Mouse (Mus musculus) liver, embryonic 15.5 days (tissue): ENCODE data around the gene Phldb3. TPM values are rescaled to one million over a fixed set of nuclear protein-coding genes. Genes with fewer than 3 reads are reported as not detected.
A peak's percentile ranks its signal among the peaks of the same experiment; 100 is the strongest.

Experiments
- ATAC-seq: fragments of 200-750 bp; cut with Nextera tagmentation; 2 replicates; pipeline ENCODE4 v1.8.0; 2017; ENCODE audit warnings: moderate number of reproducible peaks, mild to moderate bottlenecking, moderate library complexity; ENCODE audit not compliant: insufficient read depth
- H3K27ac ChIP-seq: fragments of 300-500 bp; sonication (generic); replicated peaks from 2 replicates; pipeline ENCODE4 v1.5.1; 2015; ENCODE audit warnings: mild to moderate bottlenecking, inconsistent platforms
- H3K27me3 ChIP-seq: fragments of 300-500 bp; sonication (generic); 2 replicates; pipeline ENCODE4 v1.6.1; 2015; ENCODE audit warnings: mild to moderate bottlenecking, inconsistent platforms
- H3K36me3 ChIP-seq: fragments of 300-500 bp; sonication (generic); replicated peaks from 2 replicates; pipeline ENCODE4 v1.6.1; 2015; ENCODE audit warnings: moderate library complexity, mild to moderate bottlenecking, inconsistent platforms
- H3K4me1 ChIP-seq: fragments of 300-500 bp; sonication (generic); replicated peaks from 2 replicates; pipeline ENCODE4 v1.6.1; 2015; ENCODE audit warnings: inconsistent platforms
- H3K4me2 ChIP-seq: fragments of 300-500 bp; sonication (generic); 2 replicates; pipeline ENCODE4 v1.6.1; 2015; ENCODE audit warnings: moderate library complexity, mild to moderate bottlenecking, inconsistent platforms
- H3K4me3 ChIP-seq: fragments of 300-500 bp; sonication (generic); replicated peaks from 2 replicates; pipeline ENCODE4 v1.5.1; 2015; ENCODE audit warnings: mild to moderate bottlenecking, inconsistent platforms
- H3K9ac ChIP-seq: fragments of 300-500 bp; sonication (generic); 2 replicates; pipeline ENCODE4 v1.6.1; 2015; ENCODE audit warnings: moderate library complexity, mild to moderate bottlenecking, inconsistent platforms
- H3K9me3 ChIP-seq: fragments of 300-500 bp; sonication (generic); replicated peaks from 2 replicates; pipeline ENCODE4 v1.6.1; 2016; ENCODE audit warnings: inconsistent platforms
- WGBS: fragments of 180-500 bp; shearing (Covaris S2); methylation state at CpG from one replicate; pipeline ENCODE4 v1.1.7; 2015; ENCODE audit warnings: mixed read lengths; ENCODE audit not compliant: insufficient replicate concordance; 5-methylcytosine and 5-hydroxymethylcytosine counted together
- polyA plus RNA-seq: library from polyadenylated mRNA; unstranded; fragments of >200 nt; fragmentation: Nextera tagmentation; extraction: Ambion mirVana; gene quantifications from 2 replicates; pipeline ENCODE4 v1.2.1, GENCODE M21; 2015

The Phldb3 gene
- polyA plus RNA-seq, 1 experiment from 2014 or later = 0.12 TPM

- WGBS = 56% methylated on average over 12 of the region's 12 CpGs
- Histone ChIP-seq H3K36me3 (0 out of 2 replicates have a peak, but pooled peaks cover 12% of the 10 kb centered on the region), H3K9me3 (no peaks in the 10 kb centered on the region), H3K9ac (no peak overlapping the region), H3K4me1 (peaks cover 20% of the 10 kb centered on the region; the same call in 1 of the 2 replicates), H3K27ac (peak overlapping the region; percentile 61; the same call in 1 of the 2 replicates), H3K27me3 (no peaks in the 10 kb centered on the region), H3K4me3 (no peak overlapping the region), H3K4me2 (no peak overlapping the region; the same call in 1 of the 2 replicates)
- ATAC-seq = peak; percentile 63
Observed at GRCm38 (mm10) chr7:24574224-24574796, 36.3 kb upstream of the Phldb3 start.

GRCm38 (mm10) chr7:24577811-24578210, 32.8 kb upstream of the Phldb3 start:
- WGBS = 83% methylated on average over 10 of the region's 10 CpGs

GRCm38 (mm10) chr7:24584876-24585275, 25.7 kb upstream of the Phldb3 start:
- no peak overlapping the region for H3K27ac ChIP-seq
- 75% methylated on average over 6 of the region's 6 CpGs for WGBS
- H3K27me3 ChIP-seq = peaks cover 41% of the 10 kb centered on the region
- H3K4me2 ChIP-seq = no peak overlapping the region
- H3K4me3 ChIP-seq = no peak overlapping the region
- H3K4me1 ChIP-seq = peaks cover 18% of the 10 kb centered on the region
- no peaks in the 10 kb centered on the region for H3K9me3 ChIP-seq
- ATAC-seq = no peak
- H3K36me3 ChIP-seq = no peaks in the 10 kb centered on the region
- H3K9ac ChIP-seq = no peak overlapping the region

More at GRCm38 (mm10) chr7:24577811-24578210, 32.8 kb upstream of the Phldb3 start:
- H3K9ac ChIP-seq = no peak overlapping the region
- no peak overlapping the region for H3K4me3 ChIP-seq
- no peak overlapping the region for H3K27ac ChIP-seq
- no peaks in the 10 kb centered on the region for H3K27me3 ChIP-seq
- H3K4me2 ChIP-seq = no peak overlapping the region
- no peaks in the 10 kb centered on the region for H3K9me3 ChIP-seq
- no peak for ATAC-seq
- H3K36me3 ChIP-seq = no peaks in the 10 kb centered on the region
- peaks cover 14% of the 10 kb centered on the region; the same call in 1 of the 2 replicates for H3K4me1 ChIP-seq

- WGBS = 47% methylated on average over 16 of the region's 16 CpGs
- Histone ChIP-seq H3K27ac (no peak overlapping the region), H3K4me1 (peaks cover 26% of the 10 kb centered on the region), H3K4me2 (no peak overlapping the region), H3K4me3 (no peak overlapping the region), H3K9ac (no peak overlapping the region), H3K27me3 (peaks cover 41% of the 10 kb centered on the region), H3K36me3 (no peaks in the 10 kb centered on the region), H3K9me3 (no peaks in the 10 kb centered on the region)
- no peak for ATAC-seq
Observed at GRCm38 (mm10) chr7:24585995-24586394, 24.6 kb upstream of the Phldb3 start.

GRCm38 (mm10) chr7:24586828-24587227, 23.7 kb upstream of the Phldb3 start:
- ATAC-seq = peak; percentile 55
- peaks cover 41% of the 10 kb centered on the region for H3K27me3 ChIP-seq
- H3K4me1 ChIP-seq = peaks cover 34% of the 10 kb centered on the region
- no peak overlapping the region for H3K27ac ChIP-seq
- 7% methylated on average over 8 of the region's 8 CpGs for WGBS
- H3K36me3 ChIP-seq = no peaks in the 10 kb centered on the region
- peak overlapping the region; percentile 47 for H3K4me3 ChIP-seq
- peak overlapping the region; percentile 73 for H3K4me2 ChIP-seq
- no peaks in the 10 kb centered on the region for H3K9me3 ChIP-seq
- H3K9ac ChIP-seq = no peak overlapping the region

- no peak for ATAC-seq
- Histone ChIP-seq H3K4me3 (peak within 1 kb of the TSS; percentile 47), H3K36me3 (no peaks in the 10 kb centered on the region), H3K9ac (no peak within 1 kb of the TSS), H3K9me3 (no peaks in the 10 kb centered on the region), H3K27me3 (peaks cover 41% of the 10 kb centered on the region), H3K4me2 (peak within 1 kb of the TSS; percentile 73), H3K27ac (no peak within 1 kb of the TSS), H3K4me1 (peaks cover 41% of the 10 kb centered on the region)
- 7% methylated on average over 30 of the region's 30 CpGs for WGBS
Observed at GRCm38 (mm10) chr7:24587330-24588105, 23.0 kb upstream of the Phldb3 start, which contains the start of the genes Ethe1 and Zfp575. TSS of gene Ethe1 (plus strand) at chr7:24587543. TSS of gene Zfp575 (minus strand) at chr7:24587641.

- H3K9ac ChIP-seq = no peak overlapping the region
- no peaks in the 10 kb centered on the region for H3K36me3 ChIP-seq
- ATAC-seq = no peak
- H3K4me3 ChIP-seq = no peak overlapping the region
- no peaks in the 10 kb centered on the region for H3K9me3 ChIP-seq
- 70% methylated on average over 13 of the region's 13 CpGs for WGBS
- H3K4me1 ChIP-seq = peaks cover 50% of the 10 kb centered on the region
- H3K4me2 ChIP-seq = no peak overlapping the region
- peaks cover 41% of the 10 kb centered on the region for H3K27me3 ChIP-seq
- no peak overlapping the region for H3K27ac ChIP-seq
Observed at GRCm38 (mm10) chr7:24588336-24588735, 22.2 kb upstream of the Phldb3 start.

- peak overlapping the region; percentile 48 for H3K27ac ChIP-seq
- peak overlapping the region; percentile 31 for H3K4me2 ChIP-seq
- 0 out of 2 replicates have a peak overlapping the region, but pooled peaks have one; percentile 22 for H3K9ac ChIP-seq
- no peaks in the 10 kb centered on the region for H3K9me3 ChIP-seq
- no peak overlapping the region for H3K4me3 ChIP-seq
- H3K36me3 ChIP-seq = no peaks in the 10 kb centered on the region
- H3K4me1 ChIP-seq = peaks cover 73% of the 10 kb centered on the region
- peaks cover 15% of the 10 kb centered on the region for H3K27me3 ChIP-seq
- ATAC-seq = peak; percentile 63
- 26% methylated on average over 5 of the region's 5 CpGs for WGBS
Observed at GRCm38 (mm10) chr7:24591735-24592134, 18.8 kb upstream of the Phldb3 start.

- peak overlapping the region; percentile 31 for H3K4me2 ChIP-seq
- H3K36me3 ChIP-seq = no peaks in the 10 kb centered on the region
- peaks cover 69% of the 10 kb centered on the region for H3K4me1 ChIP-seq
- 0 out of 2 replicates have a peak overlapping the region, but pooled peaks have one; percentile 22 for H3K9ac ChIP-seq
- H3K27ac ChIP-seq = peak overlapping the region; percentile 48
- WGBS = 39% methylated on average over 4 of the region's 4 CpGs
- no peak for ATAC-seq
- H3K9me3 ChIP-seq = no peaks in the 10 kb centered on the region
- H3K4me3 ChIP-seq = no peak overlapping the region
- peaks cover 11% of the 10 kb centered on the region; the same call in 1 of the 2 replicates for H3K27me3 ChIP-seq
Observed at GRCm38 (mm10) chr7:24592163-24592562, 18.4 kb upstream of the Phldb3 start.

GRCm38 (mm10) chr7:24592781-24593180, 17.8 kb upstream of the Phldb3 start:
- H3K36me3 ChIP-seq = no peaks in the 10 kb centered on the region
- H3K27ac ChIP-seq = peak overlapping the region; percentile 48; the same call in 1 of the 2 replicates
- H3K9ac ChIP-seq = no peak overlapping the region
- peak overlapping the region; percentile 91 for H3K4me2 ChIP-seq
- H3K9me3 ChIP-seq = no peaks in the 10 kb centered on the region
- H3K27me3 ChIP-seq = peaks cover 4% of the 10 kb centered on the region; the same call in 1 of the 2 replicates
- ATAC-seq = no peak
- H3K4me1 ChIP-seq = peaks cover 66% of the 10 kb centered on the region
- no peak overlapping the region for H3K4me3 ChIP-seq
- 83% methylated on average over 6 of the region's 6 CpGs for WGBS
